Mouse (Mus musculus) MN1 (cell line): ENCODE results near the gene Oxct2b.
"Not testable (repeated sequence)": the region's sequence is repeated elsewhere in the genome, so short reads cannot be mapped to it uniquely, and the experiment has no call there.

ENCODE experiments used
- DNase-seq: peaks from one replicate; pipeline ENCODE4 v3.0.0-alpha.2; 2016; ENCODE audit warnings: low spot score

Gene Oxct2b

GRCm38 (mm10) chr4:123112216-123112764 lies 3.8 kb upstream of the Oxct2b start:
- DNase-seq, result no peak

DNA sequence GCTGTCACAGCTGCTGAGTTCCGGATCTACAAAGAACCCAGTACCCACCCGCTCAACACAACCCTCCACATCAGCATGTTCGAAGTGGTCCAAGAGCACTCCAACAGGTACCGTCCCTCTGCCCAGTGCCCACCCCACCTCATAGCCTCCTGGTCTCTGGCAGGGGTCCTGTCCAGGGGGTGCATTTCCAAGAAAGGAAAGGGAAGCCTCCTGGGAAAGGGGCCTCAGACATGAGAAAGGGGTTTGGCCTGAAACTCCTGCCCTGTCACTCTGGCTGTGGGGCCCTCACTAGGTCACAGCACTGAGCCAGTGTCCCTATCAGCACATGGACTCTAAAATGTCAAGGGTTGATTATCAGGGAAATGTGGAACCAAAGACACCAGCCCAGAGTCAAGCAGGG lies 1.4 kb upstream of the Oxct2b start:
- not testable (repeated sequence) for DNase-seq

GRCm38 (mm10) chr4:123116640-123117039 lies 574 bp downstream of the Oxct2b start:
- DNase-seq, result not testable (repeated sequence)

- no peak for DNase-seq
These were observed 5.2 kb downstream of the Oxct2b start for GRCm38 (mm10) chr4:123121286-123121685.

DNA sequence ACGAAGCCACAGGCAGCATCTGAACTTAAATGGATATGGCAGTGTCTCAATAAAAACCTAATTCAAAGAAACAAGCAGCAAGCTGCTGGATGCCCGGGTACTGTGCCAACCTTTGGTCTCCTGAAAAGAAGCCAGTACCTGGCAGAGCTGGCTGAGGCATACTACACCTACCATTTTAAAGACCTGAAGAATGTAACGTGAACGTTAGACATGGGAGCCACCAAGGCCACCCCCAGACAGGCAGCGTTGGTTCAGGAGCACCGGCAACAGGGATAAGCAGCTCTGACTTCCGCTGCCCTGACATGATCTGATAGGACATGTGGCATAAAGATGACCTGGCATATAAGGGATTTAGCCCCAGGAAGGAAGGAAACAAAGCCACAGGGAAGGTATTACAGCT lies 10.6 kb downstream of the Oxct2b start:
- no peak for DNase-seq

DNA sequence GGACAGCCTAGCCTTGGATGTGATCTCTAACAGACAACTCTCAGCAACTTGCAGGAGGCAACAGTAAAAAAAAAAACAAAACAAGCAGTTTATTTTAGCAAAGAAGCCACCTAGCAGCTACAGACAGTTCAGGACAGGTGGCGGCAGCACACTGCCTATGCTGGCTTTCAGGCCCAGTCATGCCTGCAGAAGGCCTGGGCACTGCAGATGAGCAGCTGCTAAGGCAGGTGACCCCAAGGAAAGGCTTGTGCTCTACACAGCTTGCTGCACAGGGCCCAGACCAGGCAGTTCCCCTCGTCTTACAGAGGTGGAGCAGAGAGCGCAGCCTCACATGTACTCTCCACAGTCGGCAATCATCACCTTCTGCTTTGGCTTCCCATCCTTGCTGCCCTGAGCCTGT lies 11.0 kb downstream of the Oxct2b start:
- no peak for DNase-seq

GRCm38 (mm10) chr4:123137551-123137950 lies 21.5 kb downstream of the Oxct2b start:
- DNase-seq, result no peak

DNA sequence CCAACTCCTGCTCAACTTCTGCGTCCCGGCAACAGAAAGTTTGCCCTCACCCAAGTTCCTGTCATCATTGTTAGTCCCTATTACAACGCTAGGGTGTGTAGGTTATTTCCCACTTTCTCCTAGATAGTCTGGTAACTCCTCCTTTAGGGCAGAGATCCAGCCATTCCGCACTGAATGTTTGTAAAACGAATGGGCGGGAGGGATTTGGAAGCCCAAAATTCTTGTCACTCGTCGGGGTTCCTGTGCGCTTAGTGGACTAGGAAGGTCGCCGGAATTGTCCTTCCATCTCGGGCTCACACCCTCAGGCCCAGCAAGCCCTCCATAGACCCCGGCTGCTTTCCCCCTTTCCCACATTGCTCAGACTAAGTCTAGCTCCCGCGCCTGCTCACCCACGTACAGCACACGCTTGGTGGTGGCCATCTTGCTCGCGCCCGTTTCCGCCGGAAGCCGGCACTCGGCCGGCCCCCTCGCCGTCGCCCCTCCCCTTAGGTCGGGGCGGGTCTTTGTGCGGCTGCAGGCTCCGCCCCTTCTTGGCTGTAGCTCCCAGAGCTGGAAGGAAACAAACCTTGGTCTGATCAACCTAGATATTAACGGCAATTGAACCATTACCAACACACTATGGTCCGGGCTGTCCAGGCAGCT lies 23.6 kb downstream of the Oxct2b start, which contains the start of gene Ppie:
Gene Ppie, minus strand, starts transcription at position 439 of the 642 bp plus-strand sequence.
- peak; percentile 87 for DNase-seq

DNA sequence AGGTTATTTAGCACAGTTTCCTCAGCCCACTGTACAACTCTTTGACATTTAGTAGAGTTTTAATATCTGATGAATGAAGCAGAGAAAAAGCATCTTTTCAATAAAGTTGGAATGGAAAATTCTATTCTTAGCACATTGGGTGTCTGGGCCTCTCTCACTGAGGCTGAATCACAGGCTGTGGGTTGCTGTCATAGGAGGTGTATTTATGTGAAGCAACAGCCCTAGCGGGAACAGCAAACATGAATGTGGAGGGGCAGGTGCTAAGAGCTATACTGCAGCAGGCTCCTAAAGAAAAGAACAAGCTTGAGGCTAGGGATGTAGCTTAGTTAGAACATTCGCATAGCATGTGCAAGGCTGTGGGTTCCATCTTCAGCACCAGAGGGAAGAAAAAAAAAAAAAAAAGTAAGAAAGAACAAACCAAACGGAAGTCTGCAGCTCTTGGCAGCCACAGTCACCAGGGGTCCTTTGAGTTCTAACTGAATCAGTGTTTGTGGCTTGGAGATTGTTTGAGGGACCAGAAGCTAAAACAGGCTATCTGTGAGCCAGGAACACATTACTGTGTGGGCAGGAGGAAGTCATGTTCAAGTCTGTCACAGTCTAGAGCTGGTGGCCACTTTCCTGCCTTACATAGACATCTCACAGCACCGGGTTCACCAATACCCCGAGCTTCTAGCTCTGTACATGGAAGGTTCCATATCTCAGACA lies 31.5 kb downstream of the Oxct2b start:
- DNase-seq, result no peak

GRCm38 (mm10) chr4:123152003-123152402 lies 35.9 kb downstream of the Oxct2b start:
- no peak for DNase-seq

DNA sequence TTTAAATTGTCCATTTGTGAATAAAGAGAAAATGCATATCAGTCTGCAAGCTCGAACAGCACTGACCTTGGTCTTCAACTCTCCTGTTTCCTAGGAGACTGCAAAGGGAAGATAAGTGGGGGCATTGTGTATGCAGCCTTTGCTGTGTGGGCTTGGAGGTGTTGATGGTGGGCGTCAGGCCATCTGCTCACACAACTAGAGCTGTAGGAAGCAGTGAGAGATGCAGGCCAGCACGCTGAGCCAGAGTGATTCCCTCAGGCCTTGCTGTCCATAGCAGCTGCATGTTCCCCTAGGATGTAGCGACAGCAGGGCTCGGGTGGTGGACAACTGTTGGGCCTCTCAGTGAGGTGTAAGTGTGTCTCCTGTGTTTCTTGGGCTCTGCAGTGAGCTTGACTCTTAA lies 36.9 kb downstream of the Oxct2b start:
- no peak for DNase-seq

DNA sequence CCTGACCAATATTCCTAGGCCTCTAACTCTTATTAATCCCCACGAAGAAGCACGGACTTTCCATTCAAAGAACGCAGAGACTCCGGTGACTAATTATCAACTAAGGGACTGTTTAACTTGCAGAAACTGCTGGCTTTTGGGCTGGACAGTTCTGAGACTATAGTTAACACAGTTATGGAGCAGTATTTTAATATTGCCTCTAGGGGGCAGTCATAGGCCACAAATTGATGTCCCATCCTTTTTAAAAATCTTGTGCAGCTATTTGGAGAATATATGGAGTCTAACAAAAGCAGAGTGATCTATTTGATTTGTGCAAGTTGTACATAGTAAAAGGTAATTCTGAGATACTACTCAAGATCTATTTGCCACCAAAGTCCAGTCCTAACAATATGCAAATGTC lies 38.9 kb downstream of the Oxct2b start:
- DNase-seq, result peak; percentile 57

DNA sequence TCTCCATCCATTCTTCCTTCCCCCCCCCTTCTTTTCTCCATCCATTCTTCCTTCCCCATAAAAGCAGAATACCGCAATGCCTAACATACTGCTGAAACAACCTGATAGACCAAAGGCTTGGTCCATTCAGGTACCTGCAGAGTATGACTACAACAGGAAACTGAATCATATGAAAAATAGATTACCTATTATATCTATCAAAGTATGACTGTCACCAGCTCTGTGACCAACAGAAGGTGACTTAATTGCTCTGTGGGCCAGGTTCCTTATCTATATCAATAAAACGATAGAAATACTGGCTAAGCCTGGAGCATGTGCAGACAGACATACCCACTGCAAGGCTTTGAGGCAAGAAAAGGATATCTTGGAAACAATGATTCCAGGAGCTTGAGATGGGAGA lies 39.4 kb downstream of the Oxct2b start:
- DNase-seq, result no peak

DNA sequence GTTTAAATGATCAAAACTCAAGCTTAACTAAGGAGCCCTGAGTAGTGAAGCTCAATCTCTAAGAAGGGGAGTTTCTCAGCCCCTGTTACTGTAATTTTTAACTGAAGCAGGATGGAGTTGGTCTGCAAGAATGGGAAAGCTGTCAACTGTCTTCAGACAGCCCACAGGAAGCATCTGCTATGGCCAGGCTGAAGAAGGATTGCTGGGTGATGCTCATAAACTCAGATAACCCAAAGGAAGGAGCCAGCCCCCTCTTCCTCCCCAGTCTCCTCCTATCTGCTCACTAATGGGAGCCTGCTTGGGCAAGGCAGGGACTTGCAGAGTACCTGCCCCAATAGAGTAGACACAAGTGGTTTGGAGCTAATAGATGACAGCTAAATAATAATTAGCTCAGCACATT lies 39.8 kb downstream of the Oxct2b start:
- no peak for DNase-seq

- no peak for DNase-seq
These were observed 44.5 kb downstream of the Oxct2b start for GRCm38 (mm10) chr4:123160571-123160970.

GRCm38 (mm10) chr4:123161251-123161650 lies 45.2 kb downstream of the Oxct2b start:
- DNase-seq, result not testable (repeated sequence)

DNA sequence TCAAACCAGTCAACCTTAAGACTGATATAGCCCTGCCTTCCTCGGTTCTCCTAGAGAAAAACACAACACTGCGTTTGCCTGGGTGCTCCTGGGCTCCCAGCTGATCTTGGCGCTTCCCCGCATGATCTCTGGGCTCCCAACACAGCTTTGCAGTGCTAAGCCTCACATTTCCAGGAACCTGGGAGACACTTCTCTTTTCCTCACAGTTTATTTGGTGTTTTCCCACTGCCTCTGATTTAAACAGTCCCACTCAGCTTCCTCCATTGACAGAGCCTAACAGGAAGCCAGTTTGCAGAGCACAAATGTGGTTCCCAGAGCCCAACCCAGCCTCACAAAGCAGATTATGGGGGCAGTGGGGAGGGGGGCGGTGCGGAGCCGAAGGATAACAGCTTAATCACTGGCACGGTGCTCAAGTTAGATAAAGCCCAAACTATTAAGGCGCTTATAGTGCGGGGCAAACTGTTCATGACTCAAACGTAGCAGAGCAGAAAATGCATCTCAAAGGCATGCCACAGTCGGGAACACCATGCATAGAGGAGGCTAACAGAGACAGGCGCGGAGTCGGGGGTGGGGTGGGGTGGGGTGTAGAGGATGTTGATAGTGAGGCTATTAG lies 46.3 kb downstream of the Oxct2b start:
- no peak for DNase-seq

GRCm38 (mm10) chr4:123164157-123164556 lies 48.1 kb downstream of the Oxct2b start:
- no peak for DNase-seq
